Comparison of ENCODE assay signal across 9 mouse cellular contexts in the genomic region with DNA sequence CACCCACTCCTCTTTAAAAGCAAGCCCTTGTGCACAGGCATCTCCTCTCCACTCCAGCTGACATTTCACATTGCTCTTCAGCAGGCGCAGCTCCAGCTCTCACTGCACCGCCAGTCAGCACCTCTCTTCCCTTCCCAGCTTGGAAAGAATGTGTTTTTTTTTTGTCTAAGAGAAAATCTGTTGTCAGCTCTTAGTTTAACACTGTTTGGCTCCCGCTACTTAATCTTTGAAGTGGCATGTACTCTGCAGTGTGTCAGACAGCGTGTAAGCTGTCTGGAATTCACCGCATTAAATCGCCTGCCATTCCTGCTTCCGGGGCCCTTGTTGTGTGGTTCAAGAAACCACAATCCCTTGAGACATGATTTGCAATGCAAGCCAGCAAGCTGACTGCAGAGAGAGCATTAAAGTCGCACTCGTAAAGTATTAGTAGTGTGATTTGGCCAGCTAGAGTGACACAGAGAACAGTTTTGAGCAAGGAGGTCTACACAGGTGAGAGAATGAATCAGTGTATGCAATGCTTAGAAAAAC.
DNase-seq lines count a peak whose midpoint lies in the region; ATAC-seq and TF ChIP-seq lines count a peak whose summit lies in the region.
"Had no signal": no experiment of that assay in that cellular context is flagged by ENCODE, and none has a peak within 500 bp of the region (broad histone marks: within the 10 kb centered on the region; RNA-seq: fewer than 3 reads in every experiment).

No protein-coding gene starts in this region.

- H3K27ac ChIP-seq in hindbrain, embryonic 13.5 days: peak overlapping the region; percentile 64
- no peak overlapping the region for H3K27ac ChIP-seq in hindbrain, embryonic 10.5 days
- no peak overlapping the region for H3K27ac ChIP-seq in embryonic facial prominence, embryonic 13.5 days
- H3K27ac ChIP-seq in midbrain, embryonic 10.5 days (replicated peaks): no peak overlapping the region
- H3K27ac ChIP-seq: macrophage had no signal

- H3K4me3 ChIP-seq in hindbrain, embryonic 13.5 days: no peak overlapping the region
- H3K4me3 ChIP-seq in hindbrain, embryonic 10.5 days: no peak overlapping the region
- no peak overlapping the region for H3K4me3 ChIP-seq in embryonic facial prominence, embryonic 13.5 days
- H3K4me3 ChIP-seq in midbrain, embryonic 10.5 days: peak overlapping the region; percentile 14; the same call in 1 of the 2 replicates

- peak overlapping the region; percentile 29 for H3K4me2 ChIP-seq in hindbrain, embryonic 13.5 days
- peak overlapping the region; percentile 34 for H3K4me2 ChIP-seq in embryonic facial prominence, embryonic 13.5 days

- 34% methylated on average over 9 of the region's 9 CpGs for WGBS in hindbrain, embryonic 13.5 days
- WGBS in hindbrain, embryonic 10.5 days: 54% methylated on average over 9 of the region's 9 CpGs
- WGBS in embryonic facial prominence, embryonic 13.5 days: 24% methylated on average over 9 of the region's 9 CpGs
- 50% methylated on average over 9 of the region's 9 CpGs for WGBS in midbrain, embryonic 10.5 days

- H3K36me3 ChIP-seq in hindbrain, embryonic 13.5 days: no peaks in the 10 kb centered on the region
- H3K36me3 ChIP-seq in hindbrain, embryonic 10.5 days: no peaks in the 10 kb centered on the region
- no peaks in the 10 kb centered on the region for H3K36me3 ChIP-seq in embryonic facial prominence, embryonic 13.5 days
- no peaks in the 10 kb centered on the region for H3K36me3 ChIP-seq in midbrain, embryonic 10.5 days

- H3K27me3 ChIP-seq in hindbrain, embryonic 13.5 days: no peaks in the 10 kb centered on the region
- no peaks in the 10 kb centered on the region for H3K27me3 ChIP-seq in hindbrain, embryonic 10.5 days (ENCODE audit: insufficient read depth, poor library complexity, severe bottlenecking)
- H3K27me3 ChIP-seq in embryonic facial prominence, embryonic 13.5 days: no peaks in the 10 kb centered on the region
- no peaks in the 10 kb centered on the region for H3K27me3 ChIP-seq in midbrain, embryonic 10.5 days (ENCODE audit: low read depth, poor library complexity, severe bottlenecking)

- TF ChIP-seq POLR2A in brain, embryonic 14.5 days (IDR thresholded peaks at IDR 0.05; ENCODE audit: borderline replicate concordance, extremely low read depth, insufficient read depth, insufficient read length, poor library complexity, severe bottlenecking): no peak

- peaks cover 5% of the 10 kb centered on the region; the same call in 1 of the 2 replicates for H3K4me1 ChIP-seq in hindbrain, embryonic 13.5 days (replicated peaks)
- H3K4me1 ChIP-seq in hindbrain, embryonic 10.5 days (replicated peaks): no peaks in the 10 kb centered on the region
- 0 out of 2 replicates have a peak, but pooled peaks cover 4% of the 10 kb centered on the region for H3K4me1 ChIP-seq in embryonic facial prominence, embryonic 13.5 days
- peaks cover 6% of the 10 kb centered on the region; the same call in 1 of the 2 replicates for H3K4me1 ChIP-seq in midbrain, embryonic 10.5 days

- no peak overlapping the region for H3K9ac ChIP-seq in hindbrain, embryonic 13.5 days
- no peak overlapping the region for H3K9ac ChIP-seq in embryonic facial prominence, embryonic 13.5 days

- H3K9me3 ChIP-seq in hindbrain, embryonic 13.5 days: no peaks in the 10 kb centered on the region
- H3K9me3 ChIP-seq in hindbrain, embryonic 10.5 days: no peaks in the 10 kb centered on the region
- no peaks in the 10 kb centered on the region for H3K9me3 ChIP-seq in embryonic facial prominence, embryonic 13.5 days
- no peaks in the 10 kb centered on the region for H3K9me3 ChIP-seq in midbrain, embryonic 10.5 days (replicated peaks)

- DNase-seq in hindbrain, embryonic 10.5 days (ENCODE audit: low spot score): no peak
- DNase-seq in brain, embryonic 14.5 days (ENCODE audit: low read depth): peak; percentile 86
- no peak for DNase-seq in midbrain, embryonic 10.5 days (ENCODE audit: low spot score)
- no peak for DNase-seq in adrenal gland, adult 18-20 months (ENCODE audit: low spot score in 2 of 2)
- DNase-seq in urinary bladder, postnatal 36 days (ENCODE audit: low spot score in 2 of 2): no peak

- no peak for TF ChIP-seq CTCF in brain, embryonic 14.5 days (IDR thresholded peaks at IDR 0.05; ENCODE audit: borderline replicate concordance, extremely low read depth, insufficient read depth, insufficient read length)

- peak; percentile 57; the same call in 1 of the 2 replicates for ATAC-seq in hindbrain, embryonic 13.5 days (ENCODE audit: low FRiP score)
- no peak; the same call in 1 of the 2 replicates for ATAC-seq in embryonic facial prominence, embryonic 13.5 days (ENCODE audit: insufficient number of reproducible peaks, insufficient read depth, low FRiP score, low TSS enrichment, low read depth)
- ATAC-seq in erythroid progenitor cell, adult 5-6 weeks (replicated peaks; ENCODE audit: low FRiP score, poor library complexity, severe bottlenecking): no peak
